Mouse (Mus musculus) T-helper 1 cell (primary cell): Measurements from ENCODE around the gene Gk.

Experiments used
- in situ Hi-C: fragments of 300-600 bp; cut with MboI, MseI; formaldehyde crosslinking; loops from one replicate; pipeline ENCODE4 v1.15.1; 2025; ENCODE audit warnings: high pct_unique_total_duplicates

Gk gene

DNA sequence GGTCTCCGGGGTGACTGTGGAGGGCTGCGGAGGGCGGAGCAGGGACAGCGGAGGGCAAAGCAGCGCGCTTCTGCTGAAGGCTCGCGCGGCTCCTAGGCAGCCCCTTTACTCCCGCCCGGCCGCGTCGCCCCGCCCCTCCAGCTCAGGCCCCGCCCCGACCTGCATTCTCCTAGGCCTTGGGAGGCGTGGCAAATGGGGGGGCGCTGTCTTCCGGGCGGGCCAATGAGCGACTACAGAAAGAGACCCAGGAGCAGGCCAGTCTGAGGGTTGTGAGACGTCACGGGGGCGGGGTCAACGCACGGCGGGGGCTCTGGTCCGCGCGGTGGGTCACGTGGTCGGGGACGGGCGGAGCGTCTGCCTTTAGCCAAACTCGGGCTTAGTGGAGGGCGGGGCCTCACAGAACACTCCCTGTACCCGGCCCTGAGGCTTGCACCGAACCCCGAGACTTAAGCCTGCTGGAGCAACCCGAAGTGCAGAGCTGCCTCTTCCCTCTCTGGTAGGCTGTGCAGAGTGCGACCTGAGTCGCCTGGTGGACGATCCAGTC, at the start of gene Gk:
TSS of gene Gk (minus strand) at position 276 of the 544 bp plus-strand sequence.
- in situ Hi-C loops = loop anchor here (10.0 to 25.0 kb wide), 2 partner anchors 98 to 1011 kb away; partner anchors contain the start of gene 5430427O19Rik

DNA sequence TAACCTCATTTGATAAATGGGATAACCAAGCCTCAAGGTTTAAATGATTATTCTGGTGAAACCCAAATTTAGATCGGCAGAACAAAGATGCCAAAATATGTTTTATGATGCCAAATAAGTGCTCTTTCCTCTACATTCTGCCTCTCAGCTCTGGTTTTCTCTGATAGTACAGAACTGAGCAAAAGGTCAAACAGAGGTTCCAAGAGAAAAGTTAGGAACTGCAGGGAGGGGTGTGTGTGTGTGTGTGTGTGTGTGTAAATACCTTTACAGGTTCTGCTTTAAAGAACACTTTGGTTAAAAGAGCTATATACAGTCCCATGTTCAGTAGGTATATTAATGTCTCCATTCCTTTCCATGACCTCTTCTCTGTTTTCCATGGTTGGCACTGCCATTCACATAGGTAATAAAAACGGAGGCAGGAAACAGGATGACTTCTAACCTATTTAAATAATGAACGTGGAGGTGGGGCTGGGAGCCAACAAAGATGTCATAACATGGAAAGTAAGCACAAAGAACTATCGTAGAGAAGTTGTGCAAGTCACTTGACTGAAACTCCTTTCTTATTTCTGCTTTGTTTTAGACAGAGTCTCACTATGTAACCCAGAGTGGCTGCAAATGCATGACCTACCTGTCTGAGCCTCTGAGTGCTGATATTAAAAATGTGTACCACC, 28.2 kb upstream of the Gk start:
- in situ Hi-C loops = no loop called here

DNA sequence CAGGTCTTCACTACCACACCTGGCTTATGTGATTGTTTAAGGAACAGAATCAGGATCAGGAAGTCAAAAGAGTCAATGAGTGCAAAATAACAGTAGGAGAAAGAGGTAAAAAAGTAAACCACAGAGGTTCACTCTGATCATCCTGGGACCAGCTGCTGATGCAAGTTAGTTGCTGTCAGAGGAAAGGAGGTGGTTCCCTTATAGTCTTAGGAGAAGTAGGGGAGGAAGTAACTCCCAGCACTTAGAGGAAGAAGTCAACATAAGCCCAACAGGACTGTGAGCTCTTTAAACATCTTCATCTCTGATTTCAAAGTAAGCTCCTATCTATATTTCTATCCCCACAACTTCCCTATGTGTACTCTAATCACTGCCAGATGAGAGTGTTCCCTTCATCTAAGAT, 26.4 kb upstream of the Gk start:
- in situ Hi-C loops = no loop called here

DNA sequence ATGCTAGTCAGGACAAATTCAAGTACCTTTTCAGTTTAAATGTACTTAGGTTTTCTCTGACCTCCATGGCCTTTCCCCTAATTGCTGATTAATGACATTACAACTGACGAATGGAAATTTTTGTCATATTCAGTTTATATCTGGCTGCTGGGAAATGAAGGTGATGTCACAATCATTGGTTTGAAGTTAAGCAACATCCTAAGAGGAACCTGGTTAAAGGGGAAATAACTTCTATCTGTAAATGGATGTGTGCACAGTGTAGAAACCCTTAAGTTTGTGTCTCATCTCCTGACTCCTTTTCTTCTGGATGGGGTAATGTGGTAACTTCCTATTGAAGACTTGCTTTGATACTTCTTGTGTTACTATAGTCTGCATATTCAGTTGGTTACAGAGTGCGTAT, 20.8 kb upstream of the Gk start:
- in situ Hi-C loops = loop anchor here (25.0 kb wide), 1 partner anchor 990 kb away; no protein-coding TSS in a partner anchor

DNA sequence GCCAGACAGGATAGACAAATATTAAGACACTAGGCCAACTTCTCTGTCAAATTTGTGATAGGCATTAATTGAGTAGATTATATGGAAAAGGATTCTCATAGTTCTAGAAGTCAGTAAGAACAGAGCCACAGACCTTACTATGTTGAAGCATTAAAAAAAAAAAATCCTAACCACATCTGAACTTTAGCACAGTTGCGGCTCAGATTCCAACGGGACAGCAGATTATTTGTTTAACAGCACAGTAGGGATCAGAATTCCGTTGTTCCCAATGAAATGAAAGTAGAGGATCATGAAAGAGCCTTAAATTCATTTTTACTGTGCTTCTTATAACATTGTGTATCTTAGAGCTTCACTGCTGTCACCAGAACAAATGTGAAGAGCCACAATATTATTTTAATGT, 1.7 kb upstream of the Gk start:
- in situ Hi-C loops = loop anchor here (10.0 to 25.0 kb wide), 2 partner anchors 96 to 1009 kb away; partner anchors contain the start of gene 5430427O19Rik

DNA sequence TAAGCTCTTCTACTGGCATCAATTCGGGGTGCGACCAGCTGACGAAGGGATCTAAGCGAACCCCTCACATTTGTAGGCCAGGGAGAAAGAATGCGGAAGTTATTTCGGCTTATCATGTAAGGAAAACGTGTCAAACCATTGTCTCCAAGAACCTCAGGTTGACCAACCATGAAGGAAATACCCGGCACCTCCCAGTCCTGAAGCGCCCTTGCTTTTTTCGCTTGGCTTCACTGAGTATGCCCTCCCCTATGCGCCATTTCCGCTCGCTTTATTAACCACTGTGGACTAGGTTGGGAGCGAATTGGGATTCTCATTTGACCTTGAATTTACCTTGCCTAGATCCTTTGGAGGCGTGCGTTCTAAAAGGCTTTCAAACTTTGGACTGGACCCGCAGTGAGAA, 522 bp upstream of the Gk start:
- in situ Hi-C loops = loop anchor here (10.0 to 25.0 kb wide), 2 partner anchors 98 to 1010 kb away; partner anchors contain the start of gene 5430427O19Rik

DNA sequence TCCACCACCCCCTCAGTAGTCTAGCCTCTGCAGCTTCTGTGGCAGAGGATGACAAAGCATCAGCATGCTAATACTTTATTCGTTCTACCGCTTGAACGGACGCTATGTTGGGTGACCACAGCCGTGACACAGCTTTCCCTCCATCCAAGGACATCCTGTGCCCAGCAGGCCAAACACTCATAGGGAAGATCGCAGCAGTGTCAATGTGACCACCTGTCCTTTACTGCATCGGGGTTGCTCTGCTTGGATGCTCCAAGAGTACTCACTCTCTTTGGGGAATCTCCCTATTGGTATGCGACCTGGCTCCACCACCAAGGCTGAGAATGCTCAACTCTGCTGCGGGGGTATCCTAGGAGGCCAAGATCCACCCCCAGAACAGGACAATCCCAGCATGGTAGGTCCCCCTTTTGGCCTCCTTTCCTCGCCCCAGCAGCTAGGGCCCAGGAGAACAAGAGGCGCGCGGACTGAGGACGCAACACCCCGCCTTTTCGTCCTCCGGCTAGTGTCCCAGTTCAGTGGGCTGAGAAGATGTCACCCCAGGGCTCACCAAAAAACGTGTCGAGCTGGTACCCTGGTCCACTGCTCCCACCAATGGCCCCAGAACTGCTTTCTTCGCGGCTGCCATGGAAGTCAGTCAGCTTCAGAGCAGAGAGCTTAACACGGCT, 608 bp downstream of the Gk start:
- in situ Hi-C loops = loop anchor here (10.0 to 25.0 kb wide), 2 partner anchors 99 to 1011 kb away; partner anchors contain the start of gene 5430427O19Rik

DNA sequence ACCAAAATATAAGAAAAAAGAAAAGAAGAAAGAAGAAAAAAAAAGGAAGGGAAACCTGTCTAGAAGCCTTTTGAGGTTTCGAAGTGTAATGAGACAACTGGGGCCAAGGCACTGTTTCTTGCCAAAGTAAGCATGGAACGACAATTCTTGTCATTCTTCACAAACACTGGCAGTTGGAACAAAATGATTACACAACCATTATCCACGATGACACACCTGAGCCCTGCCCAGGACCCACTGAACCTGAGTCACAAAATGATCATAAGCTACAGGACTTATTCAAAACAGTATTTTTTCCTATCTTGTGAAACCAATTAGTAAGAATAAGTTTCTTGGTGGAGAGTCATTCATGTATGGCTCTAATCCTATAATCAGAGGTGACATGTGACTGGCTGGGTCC, 5.3 kb downstream of the Gk start:
- in situ Hi-C loops = loop anchor here (10.0 kb wide), 1 partner anchor 103 kb away; the partner anchor contains the start of gene 5430427O19Rik

DNA sequence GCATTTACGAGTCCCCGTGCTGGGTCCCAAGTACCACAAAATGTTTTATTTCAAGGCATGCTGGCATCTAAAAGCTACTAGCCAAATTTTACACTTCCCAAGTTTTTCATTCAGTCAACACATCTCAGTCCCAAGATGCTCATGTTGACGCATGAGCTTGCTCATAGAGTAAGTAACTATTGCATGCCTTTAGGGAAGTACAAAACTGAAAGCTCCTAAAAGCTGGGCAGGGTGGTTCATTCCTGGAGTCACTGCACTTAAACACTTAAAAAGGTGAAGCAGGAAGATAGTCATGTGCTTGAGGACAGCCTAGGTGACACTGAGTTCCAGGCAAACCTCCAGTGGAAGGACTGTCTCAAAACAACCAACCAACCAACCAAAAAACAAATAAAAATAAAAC, 5.9 kb downstream of the Gk start:
- in situ Hi-C loops = loop anchor here (10.0 kb wide), 1 partner anchor 104 kb away; the partner anchor contains the start of gene 5430427O19Rik

DNA sequence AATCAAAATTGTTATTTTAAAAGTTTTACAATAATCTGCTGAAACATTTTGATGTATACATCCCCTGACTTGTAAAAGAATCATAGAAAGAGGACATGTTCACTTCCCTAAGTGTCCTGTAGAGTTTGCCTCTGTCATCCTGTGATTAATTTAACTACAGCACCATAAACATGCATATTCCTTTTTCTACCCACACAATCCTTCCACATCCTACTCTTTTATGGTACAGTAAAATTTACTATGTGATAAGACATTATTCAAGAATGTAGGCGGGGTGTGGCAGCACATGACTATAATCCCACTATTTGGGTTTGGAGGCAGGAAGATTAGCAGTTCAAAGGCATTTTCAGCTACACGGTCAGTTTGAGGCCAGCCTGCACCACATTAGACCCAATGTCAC, 8.0 kb downstream of the Gk start:
- in situ Hi-C loops = no loop called here

DNA sequence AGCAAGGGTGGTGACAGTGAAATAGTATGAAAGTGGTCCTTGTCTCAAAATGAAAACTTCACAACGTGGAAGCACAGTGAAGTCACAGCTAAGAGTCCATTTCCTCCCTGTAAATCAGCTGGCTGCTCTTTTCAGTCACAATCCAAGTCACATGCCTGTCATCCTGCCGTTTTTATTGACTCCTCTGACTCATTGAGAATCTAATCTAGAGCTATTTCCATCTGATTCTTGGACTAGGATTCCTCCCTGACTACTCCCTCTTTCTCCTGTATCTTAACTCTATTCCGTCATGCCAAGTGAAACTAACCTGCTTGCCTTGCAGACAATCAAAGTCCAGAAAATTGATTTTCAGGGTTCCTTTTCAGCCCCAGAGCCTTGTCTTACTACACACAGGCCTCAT, 20.6 kb downstream of the Gk start:
- in situ Hi-C loops = no loop called here

DNA sequence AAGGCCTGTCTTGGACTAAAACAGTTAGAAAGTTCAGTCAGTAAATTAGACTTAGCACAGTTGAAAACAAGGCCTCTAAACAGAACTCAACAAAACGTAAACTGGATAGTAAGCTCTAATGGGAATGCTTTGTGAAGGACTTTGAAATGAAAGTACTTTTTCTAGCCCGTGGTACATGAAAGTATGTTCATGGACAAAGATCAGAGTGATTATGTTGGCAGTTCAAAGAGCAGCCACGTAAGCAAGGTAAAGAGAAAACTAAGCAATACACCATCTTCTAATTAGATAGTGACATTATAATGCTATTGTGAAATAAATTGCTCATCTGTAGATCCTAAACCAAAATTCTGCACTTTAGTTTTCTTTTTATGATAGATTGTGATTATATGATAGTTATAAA, 32.8 kb downstream of the Gk start:
- in situ Hi-C loops = no loop called here

DNA sequence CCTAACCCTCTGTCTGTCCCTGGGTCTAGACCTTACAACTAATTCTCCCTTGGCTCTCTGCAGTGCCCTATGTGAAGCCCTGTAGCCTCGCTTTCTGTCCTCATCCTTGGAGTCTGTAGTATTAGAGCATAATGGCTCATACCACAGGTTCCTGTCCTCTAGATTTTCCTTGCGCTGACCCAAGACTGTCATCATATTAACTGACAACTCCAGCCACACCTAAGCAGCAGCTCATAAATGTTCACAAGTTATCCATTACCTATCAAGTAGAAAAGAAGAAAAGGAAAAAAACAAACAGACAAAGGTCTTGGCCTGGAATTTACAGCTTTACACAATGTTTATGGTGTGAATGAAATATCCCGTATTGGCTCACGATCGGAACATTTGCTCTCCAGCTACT, 43.4 kb downstream of the Gk start:
- in situ Hi-C loops = no loop called here

DNA sequence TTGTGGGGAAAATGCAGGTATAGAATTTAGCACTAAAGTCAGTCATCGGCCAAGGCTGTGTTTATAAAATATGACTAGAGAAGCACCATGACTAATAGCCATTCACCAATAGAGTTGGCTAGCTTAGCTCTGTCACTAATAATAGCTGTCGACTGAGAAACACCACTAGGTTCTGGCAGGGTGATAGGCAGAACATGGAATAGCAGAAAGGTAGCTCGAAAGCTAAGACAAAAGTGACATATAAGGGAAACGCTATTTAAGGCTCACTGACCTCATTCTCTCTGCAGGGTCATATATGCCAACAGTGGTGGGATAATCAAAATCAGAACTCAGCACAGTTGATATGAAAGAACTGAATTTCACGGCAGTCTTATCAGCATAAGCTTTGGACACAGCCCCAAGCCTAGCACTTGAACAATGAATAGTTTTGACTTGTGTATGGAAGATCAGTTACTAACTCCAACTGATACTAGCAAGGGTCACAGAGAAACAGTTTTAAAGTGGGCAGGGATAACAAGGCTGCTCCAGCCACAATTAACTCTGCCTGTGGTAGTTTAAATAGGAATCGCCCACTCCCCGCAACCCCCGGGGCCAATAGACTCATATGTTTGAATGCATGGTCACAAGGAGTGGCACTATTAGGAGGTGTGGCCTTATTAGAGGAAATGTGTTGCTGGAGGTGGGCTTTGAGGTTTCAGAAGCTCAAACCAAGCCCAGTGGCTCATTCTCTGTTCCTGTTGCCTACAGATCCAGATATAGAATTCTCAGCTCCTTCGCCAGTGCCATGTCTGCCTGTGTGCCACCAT, 45.3 kb downstream of the Gk start:
- in situ Hi-C loops = no loop called here

DNA sequence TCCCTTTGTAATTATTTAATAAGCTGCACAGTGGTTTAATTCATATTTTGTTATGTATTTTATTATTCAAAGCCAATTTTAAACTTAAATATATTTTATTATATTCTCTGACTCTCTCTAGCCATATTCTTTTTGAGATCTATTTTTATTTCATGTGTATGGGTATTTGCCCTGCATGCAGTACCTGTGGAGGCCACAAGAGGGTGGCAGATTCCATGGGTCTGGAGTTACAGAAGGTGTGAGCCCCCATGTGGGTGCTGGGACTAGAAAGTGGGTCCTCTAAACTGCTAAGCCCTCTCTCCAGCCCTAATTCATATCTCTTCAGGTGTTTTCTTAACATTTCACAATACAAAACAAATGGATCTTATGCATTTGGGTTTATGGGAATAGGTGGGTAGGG, 55.4 kb downstream of the Gk start:
- in situ Hi-C loops = no loop called here

DNA sequence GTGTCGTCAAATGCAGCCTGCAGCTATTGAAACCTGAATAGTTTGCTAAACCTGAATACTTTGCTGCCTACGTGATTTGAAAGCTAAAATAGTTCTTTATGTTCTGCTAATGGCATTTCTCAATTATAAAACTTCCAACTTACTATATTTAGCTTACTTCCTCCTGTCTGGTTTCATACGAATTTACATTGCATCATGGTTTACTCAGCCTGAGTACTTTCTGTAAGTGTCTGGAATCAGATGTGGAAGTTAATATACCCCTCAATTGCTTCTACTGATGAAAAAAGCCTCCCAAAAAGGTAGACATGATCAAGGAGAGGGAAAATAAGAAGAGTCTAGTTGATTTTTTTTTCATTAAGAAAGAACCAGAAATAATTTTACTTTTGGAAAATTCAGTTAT, 66.2 kb downstream of the Gk start:
- in situ Hi-C loops = no loop called here

DNA sequence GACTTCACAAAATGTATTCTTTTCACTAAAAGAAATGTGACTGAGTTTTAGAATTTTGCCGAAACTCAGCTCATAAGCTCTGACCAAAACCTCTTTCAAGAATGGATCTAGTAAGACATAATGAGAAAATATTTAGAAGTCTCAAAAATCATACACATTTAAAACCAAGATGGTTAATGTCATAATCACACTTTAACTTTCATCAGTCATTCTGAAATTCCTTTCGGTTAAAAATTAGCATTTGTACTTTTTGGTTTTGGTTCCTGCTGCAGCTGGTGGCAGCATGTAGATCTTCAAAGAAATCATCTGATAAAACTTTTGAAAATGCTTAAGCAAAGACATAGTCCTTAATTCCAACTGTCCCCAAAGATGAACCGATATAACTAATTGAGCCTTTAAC, 70.9 kb downstream of the Gk start:
- in situ Hi-C loops = no loop called here

DNA sequence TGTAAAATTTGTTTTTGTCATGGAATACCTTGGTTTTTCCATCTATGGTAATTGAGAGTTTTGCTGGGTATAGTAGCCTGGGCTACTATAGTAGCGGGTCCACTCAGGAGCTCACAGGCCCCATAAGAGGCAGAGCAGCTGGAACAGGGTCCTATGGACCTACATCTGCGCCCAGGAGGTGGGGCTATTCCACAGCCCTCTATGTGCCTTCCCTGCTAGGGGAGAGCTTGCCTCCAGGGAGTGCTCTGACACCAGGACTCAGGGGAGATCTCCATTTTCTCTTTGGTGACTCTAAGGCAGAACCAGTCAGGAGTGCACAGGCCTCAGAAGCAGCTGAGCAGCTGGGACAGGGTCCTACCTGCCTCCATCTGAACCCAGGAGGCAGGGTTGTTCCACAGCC, 92.9 kb downstream of the Gk start:
- in situ Hi-C loops = no loop called here

DNA sequence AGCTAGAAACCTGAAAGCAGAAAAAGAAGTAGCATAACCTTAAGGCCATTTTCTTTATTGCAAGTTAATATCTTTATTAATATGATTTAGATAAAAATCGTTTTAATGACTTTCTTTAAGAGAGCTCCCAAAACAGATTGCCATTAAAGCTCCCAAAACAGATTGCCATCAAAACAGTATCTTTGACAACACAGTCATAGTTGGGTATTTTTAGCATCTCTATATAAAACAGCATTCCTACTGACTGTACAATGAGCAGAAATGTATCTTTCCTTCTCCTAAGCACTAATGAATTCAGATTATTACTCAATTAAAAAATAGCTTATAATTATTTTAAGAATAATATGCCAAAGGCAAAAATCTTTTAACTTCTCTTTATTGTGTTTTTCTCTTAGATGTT, 94.5 kb downstream of the Gk start:
- in situ Hi-C loops = no loop called here

DNA sequence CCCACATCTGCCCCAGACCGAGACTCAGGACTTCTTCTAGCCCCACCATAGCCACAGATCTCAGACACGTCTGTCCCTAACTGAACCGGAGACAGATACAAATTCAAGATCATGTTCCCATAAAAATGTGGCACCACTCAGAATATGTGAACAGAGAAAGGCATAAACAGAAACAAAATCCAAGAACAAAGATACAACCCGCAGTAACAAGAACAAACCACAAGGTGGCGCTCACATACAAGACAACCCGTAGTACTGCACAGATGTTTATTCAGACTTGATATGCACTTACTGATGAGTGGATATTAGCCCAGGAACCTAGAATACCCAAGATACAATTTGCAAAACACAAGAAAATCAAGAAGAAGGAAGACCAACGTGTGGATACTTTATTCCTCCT, 99.8 kb downstream of the Gk start:
- in situ Hi-C loops = loop anchor here (5.0 kb wide), 1 partner anchor 240 kb away; no protein-coding TSS in a partner anchor
